Mouse (Mus musculus): Measurements from ENCODE around the gene Atp1b1. TPM values are rescaled to one million over a fixed set of nuclear protein-coding genes. Genes with fewer than 3 reads are reported as not detected.

Atp1b1 gene
- total and polyA plus RNA-seq, 3 experiments, result 0.23 to 0.43 TPM; not detected in 1

- TF ChIP-seq MYC (IDR thresholded peaks at IDR 0.05; ENCODE audit: low read depth, low read length) (peak; percentile 60; the same call in 1 of the 2 replicates), ZC3H11A (IDR thresholded peaks at IDR 0.05; ENCODE audit: low read depth, low read length) (no peak; the same call in 1 of the 2 replicates), MYB (IDR thresholded peaks at IDR 0.05; ENCODE audit: low read depth, low read length) (0 out of 2 replicates have a peak, but pooled peaks have one; percentile 27)
These were observed 16.7 kb downstream of the Atp1b1 start (continued) for GRCm38 (mm10) chr1:164441408-164441974.

- Histone ChIP-seq H3K9ac (ENCODE audit: control insufficient read depth, low read depth, low read length, poor library complexity, severe bottlenecking) (peak overlapping the region; percentile 7; the same call in 1 of the 2 replicates), H3K4me3 (ENCODE audit: control insufficient read depth in 1 of 2, insufficient read depth in 1 of 2, low read depth in 2 of 2, low read length in 2 of 2) (peak overlapping the region; percentile 45 to 52), H3K4me1 (ENCODE audit: control insufficient read depth in 1 of 2, insufficient read depth in 2 of 2, low read length in 2 of 2) (peaks cover 2 to 12% of the 10 kb centered on the region in 2 experiments; a peak in 3 of 4 replicates), H3K27ac (ENCODE audit: control insufficient read depth, low read depth, low read length) (peak overlapping the region; percentile 13; the same call in 1 of the 2 replicates), H3K27me3 (ENCODE audit: control insufficient read depth in 1 of 2, insufficient read depth in 2 of 2, low read length in 2 of 2) (no peaks in the 10 kb centered on the region), H3K9me3 (replicated peaks; ENCODE audit: insufficient read depth, low read length) (no peaks in the 10 kb centered on the region), H3K79me2 (ENCODE audit: control insufficient read depth, insufficient read depth, low read length, poor library complexity) (no peaks in the 10 kb centered on the region), H3K36me3 (ENCODE audit: control insufficient read depth in 1 of 2, insufficient read depth in 2 of 2, low read length in 2 of 2) (peaks cover 0 to 4% of the 10 kb centered on the region in 2 experiments; a peak in 2 of 4 replicates)
- TF ChIP-seq ELF1 (IDR thresholded peaks at IDR 0.05; ENCODE audit: low read depth, low read length) (0 out of 2 replicates have a peak, but pooled peaks have one; percentile 5), USF1 (IDR thresholded peaks at IDR 0.05; ENCODE audit: low read depth, low read length) (peak; percentile 83), BHLHE40 (IDR thresholded peaks at IDR 0.05; ENCODE audit: borderline replicate concordance, low read depth, low read length) (peak; percentile 80; the same call in 1 of the 2 replicates), POLR2AphosphoS2 (IDR thresholded peaks at IDR 0.05; ENCODE audit: low read length) (no peak), ETS1 (IDR thresholded peaks at IDR 0.05; ENCODE audit: low read depth, low read length) (peak; percentile 23; the same call in 1 of the 2 replicates)
- DNase-seq (ENCODE audit: low read depth, low spot score), result peak; percentile 74
These were observed 17.3 kb downstream of the Atp1b1 start for GRCm38 (mm10) chr1:164440708-164441407.

- Histone ChIP-seq H3K4me3 (ENCODE audit: control insufficient read depth in 1 of 2, insufficient read depth in 1 of 2, low read depth in 2 of 2, low read length in 2 of 2) (peak overlapping the region; percentile 45 to 52), H3K27ac (ENCODE audit: control insufficient read depth, low read depth, low read length) (no peak overlapping the region; the same call in 1 of the 2 replicates), H3K36me3 (ENCODE audit: control insufficient read depth in 1 of 2, insufficient read depth in 2 of 2, low read length in 2 of 2) (peaks cover 0 to 4% of the 10 kb centered on the region in 2 experiments; a peak in 2 of 4 replicates), H3K27me3 (ENCODE audit: control insufficient read depth in 1 of 2, insufficient read depth in 2 of 2, low read length in 2 of 2) (no peaks in the 10 kb centered on the region), H3K9ac (ENCODE audit: control insufficient read depth, low read depth, low read length, poor library complexity, severe bottlenecking) (no peak overlapping the region), H3K79me2 (ENCODE audit: control insufficient read depth, insufficient read depth, low read length, poor library complexity) (no peaks in the 10 kb centered on the region), H3K4me1 (ENCODE audit: control insufficient read depth in 1 of 2, insufficient read depth in 2 of 2, low read length in 2 of 2) (peaks cover 2 to 12% of the 10 kb centered on the region in 2 experiments; a peak in 3 of 4 replicates), H3K9me3 (replicated peaks; ENCODE audit: insufficient read depth, low read length) (no peaks in the 10 kb centered on the region)
- peak; percentile 80 for DNase-seq (ENCODE audit: low read depth, low spot score)
- TF ChIP-seq RCOR1 (IDR thresholded peaks at IDR 0.05; ENCODE audit: low read depth, low read length) (peak; percentile 47; the same call in 1 of the 2 replicates), MAFK (IDR thresholded peaks at IDR 0.05; ENCODE audit: borderline replicate concordance, low read depth, low read length) (no peak), RAD21 (IDR thresholded peaks at IDR 0.05; ENCODE audit: low read depth, low read length) (no peak), JUND (IDR thresholded peaks at IDR 0.05; ENCODE audit: low read depth, low read length) (no peak), CHD1 (IDR thresholded peaks at IDR 0.05; ENCODE audit: low read depth, low read length) (no peak), MAX (IDR thresholded peaks at IDR 0.05; ENCODE audit: low read length) (no peak; the same call in 1 of the 2 replicates), MXI1 (IDR thresholded peaks at IDR 0.05; ENCODE audit: low read depth, low read length) (peak; percentile 39; the same call in 1 of the 2 replicates), MYC (IDR thresholded peaks at IDR 0.05; ENCODE audit: low read depth, low read length) (0 out of 2 replicates have a peak, but pooled peaks have one; percentile 61), ETS1 (IDR thresholded peaks at IDR 0.05; ENCODE audit: low read depth, low read length) (peak; percentile 60), CTCF (IDR thresholded peaks at IDR 0.05 in 2 of 3, conservative IDR thresholded peaks at IDR 0.05 in 1 of 3; ENCODE audit: control insufficient read depth in 1 of 3, insufficient read depth in 1 of 3, low read depth in 2 of 3, low read length in 3 of 3, poor library complexity in 1 of 3, severe bottlenecking in 1 of 3) (no peak), SIN3A (IDR thresholded peaks at IDR 0.05; ENCODE audit: low read length) (0 out of 2 replicates have a peak, but pooled peaks have one; percentile 38), NRF1 (IDR thresholded peaks at IDR 0.05; ENCODE audit: insufficient read depth, low read depth, low read length, poor library complexity, severe bottlenecking) (no peak), USF1 (IDR thresholded peaks at IDR 0.05; ENCODE audit: low read depth, low read length) (peak; percentile 4; the same call in 1 of the 2 replicates), GABPA (IDR thresholded peaks at IDR 0.05; ENCODE audit: low read depth, low read length) (no peak), GATA1 (IDR thresholded peaks at IDR 0.05; ENCODE audit: low read depth, low read length) (peak; percentile 45; the same call in 1 of the 2 replicates), EP300 (IDR thresholded peaks at IDR 0.05; ENCODE audit: low read depth in 1 of 2, low read length in 2 of 2) (peak; percentile 57 to 63; a peak in 3 of 4 replicates), MYB (IDR thresholded peaks at IDR 0.05; ENCODE audit: low read depth, low read length) (no peak), USF2 (IDR thresholded peaks at IDR 0.05; ENCODE audit: borderline replicate concordance in 1 of 2, insufficient read depth in 1 of 2, low read depth in 1 of 2, low read length in 2 of 2) (no peak), ZNF384 (IDR thresholded peaks at IDR 0.05; ENCODE audit: low read depth, low read length) (no peak), POLR2A (IDR thresholded peaks at IDR 0.05; ENCODE audit: control insufficient read depth in 1 of 2, insufficient read depth in 1 of 2, low read depth in 1 of 2, low read length in 2 of 2, poor library complexity in 1 of 2) (no peak), TBP (IDR thresholded peaks at IDR 0.05; ENCODE audit: low read depth, low read length) (no peak), MAZ (IDR thresholded peaks at IDR 0.05; ENCODE audit: low read depth, low read length) (no peak)
These were observed 17.9 kb downstream of the Atp1b1 start for GRCm38 (mm10) chr1:164440230-164440629.

All from MEL (cell line).